Mouse (Mus musculus): ENCODE results near the gene Tdrd7. TPM values are rescaled to one million over a fixed set of nuclear protein-coding genes. Genes with fewer than 3 reads are reported as not detected.

The Tdrd7 gene
- 10 to 100 TPM in 1 of 2 experiments, 1 to 10 TPM in 1; 5.8 to 32.5 TPM for polyA plus RNA-seq (2012; fragmentation: generic; extraction: Trizol)

GRCm38 (mm10) chr4:45964771-45965439 lies at the start of gene Tdrd7:
TSS of gene Tdrd7 (plus strand) at chr4:45965334.

GRCm38 (mm10) chr4:46038892-46039751 lies 74.0 kb downstream of the Tdrd7 start, which contains the start of gene Tmod1:
TSS of gene Tmod1 (plus strand) at chr4:46038935.

Other genes starting within 250 kb of the Tdrd7 start
- not detected for gene Aldh1b1, start 166.3 kb upstream of the Tdrd7 start, polyA plus RNA-seq (2012; fragmentation: generic; extraction: Trizol)
- not detected for gene Igfbpl1, start 138.4 kb upstream of the Tdrd7 start, polyA plus RNA-seq (2012; fragmentation: generic; extraction: Trizol)
- gene Stra6l, start 116.7 kb upstream of the Tdrd7 start, polyA plus RNA-seq (2012; fragmentation: generic; extraction: Trizol) = not detected
- under 1 TPM; 0.05 to 0.19 TPM for gene Ccdc180, start 75.0 kb upstream of the Tdrd7 start, polyA plus RNA-seq (2012; fragmentation: generic; extraction: Trizol)
- gene Tmod1, start 73.6 kb downstream of the Tdrd7 start, polyA plus RNA-seq (2012; fragmentation: generic; extraction: Trizol) = 1 to 10 TPM; 1.3 to 2.3 TPM
- gene Ncbp1, start 173.3 kb downstream of the Tdrd7 start, polyA plus RNA-seq (2012; fragmentation: generic; extraction: Trizol) = 10 to 100 TPM; 22.9 to 36.7 TPM
- 10 to 100 TPM in 1 of 2 experiments, 1 to 10 TPM in 1; 1.8 to 13.4 TPM for gene Tstd2, start 173.4 kb downstream of the Tdrd7 start, polyA plus RNA-seq (2012; fragmentation: generic; extraction: Trizol)
- gene Xpa, start 231.0 kb downstream of the Tdrd7 start, polyA plus RNA-seq (2012; fragmentation: generic; extraction: Trizol) = 10 to 100 TPM in 1 of 2 experiments, 1 to 10 TPM in 1; 4.5 to 44.3 TPM

Measured in C3H10T1/2 (cell line).